In the genomic region with DNA sequence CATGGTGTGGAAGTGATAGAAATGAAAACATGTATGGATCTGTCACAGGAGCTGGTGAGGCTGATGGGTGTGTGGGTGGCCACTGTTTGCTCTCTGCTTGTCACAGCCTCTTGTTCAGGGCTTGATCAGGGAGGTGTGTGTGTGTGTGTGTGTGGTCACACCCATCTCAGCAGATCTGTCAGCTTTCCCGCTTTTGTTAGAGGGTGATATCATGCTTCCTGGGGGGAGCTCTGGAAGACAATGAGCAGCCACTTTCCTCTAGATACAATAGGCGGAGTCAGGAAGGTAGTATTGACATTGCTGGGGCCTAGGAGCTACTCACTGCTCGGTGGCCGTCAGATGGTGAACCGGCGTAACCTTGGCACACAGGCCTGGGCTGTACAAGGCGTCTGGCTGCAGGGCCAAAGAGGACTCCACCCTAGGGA, we compare ENCODE assay signal across 8 mouse cellular contexts. TPM values are rescaled to one million over a fixed set of nuclear protein-coding genes. Genes with fewer than 3 reads are reported as not detected.
DNase-seq lines count a peak whose midpoint lies in the region; ATAC-seq lines count a peak whose summit lies in the region.

No protein-coding gene starts in this region.

- no peak overlapping the region for H3K9ac ChIP-seq in embryonic facial prominence, embryonic 15.5 days
- H3K9ac ChIP-seq in intestine, embryonic 15.5 days: no peak overlapping the region

- H3K36me3 ChIP-seq in embryonic facial prominence, embryonic 15.5 days: no peaks in the 10 kb centered on the region
- no peaks in the 10 kb centered on the region for H3K36me3 ChIP-seq in intestine, embryonic 15.5 days

- no peaks in the 10 kb centered on the region for H3K9me3 ChIP-seq in embryonic facial prominence, embryonic 15.5 days (replicated peaks)
- no peaks in the 10 kb centered on the region for H3K9me3 ChIP-seq in intestine, embryonic 15.5 days

- H3K4me1 ChIP-seq in embryonic facial prominence, embryonic 15.5 days: no peaks in the 10 kb centered on the region
- no peaks in the 10 kb centered on the region for H3K4me1 ChIP-seq in intestine, embryonic 15.5 days (replicated peaks)

- no peaks in the 10 kb centered on the region for H3K27me3 ChIP-seq in embryonic facial prominence, embryonic 15.5 days
- no peaks in the 10 kb centered on the region for H3K27me3 ChIP-seq in intestine, embryonic 15.5 days (replicated peaks)

- DNase-seq in adrenal gland, adult 2 months: peak; percentile 61
- peak; percentile 80 to 87 for DNase-seq in lung, adult 18-20 months
- no peak for DNase-seq in frontal cortex, adult 2 months (ENCODE audit: extremely low spot score in 1 of 2, low spot score in 1 of 2)
- no peak for DNase-seq in MN1 (ENCODE audit: low spot score)
- DNase-seq in cerebellum, adult 8-10 months: no peak

- WGBS in embryonic facial prominence, embryonic 15.5 days: 51% methylated on average over 7 of the region's 7 CpGs
- WGBS in intestine, embryonic 15.5 days: 49% methylated on average over 7 of the region's 7 CpGs

- no peak overlapping the region for H3K4me3 ChIP-seq in embryonic facial prominence, embryonic 15.5 days (replicated peaks)
- no peak overlapping the region for H3K4me3 ChIP-seq in intestine, embryonic 15.5 days (replicated peaks)

- 0 out of 2 replicates have a peak overlapping the region, but pooled peaks have one; percentile 17 for H3K27ac ChIP-seq in embryonic facial prominence, embryonic 15.5 days (replicated peaks)
- H3K27ac ChIP-seq in intestine, embryonic 15.5 days: no peak overlapping the region

- ATAC-seq in embryonic facial prominence, embryonic 15.5 days (ENCODE audit: insufficient number of reproducible peaks, low FRiP score, low TSS enrichment, low read depth): no peak
- ATAC-seq in intestine, embryonic 15.5 days: peak; percentile 82
- ATAC-seq in cerebellum, adult (ENCODE audit: insufficient number of reproducible peaks, low FRiP score, low TSS enrichment): no peak

- H3K4me2 ChIP-seq in embryonic facial prominence, embryonic 15.5 days (replicated peaks): no peak overlapping the region
- H3K4me2 ChIP-seq in intestine, embryonic 15.5 days (replicated peaks): no peak overlapping the region

RNA-seq across cellular contexts. Expression of a gene that starts 7.3 kb away (rescaled TPM):
- 10 to 100 TPM; 40.4 to 59.5 TPM for total RNA-seq in adrenal gland, adult 2 months (2021)
- polyA plus RNA-seq in adrenal gland, adult 2 months (2012; rRNA removed): 5.4 and 5.7 TPM in 2 replicates
- 13.1 and 14.8 TPM in 2 replicates for polyA plus RNA-seq in embryonic facial prominence, embryonic 15.5 days (2015; fragmentation: Nextera tagmentation; extraction: Ambion mirVana)
- polyA plus RNA-seq in intestine, embryonic 15.5 days (2015; fragmentation: Nextera tagmentation; extraction: Ambion mirVana): 10.7 and 11.5 TPM in 2 replicates
- 9.6 and 11.2 TPM in 2 replicates for polyA plus RNA-seq in frontal cortex, adult 2 months (2012; rRNA removed)

Comparison
In these comparisons a context has a peak if more than half of its experiments do, and no peak if none do; other contexts are left out.
1. DNase-seq: peak in adrenal gland, adult 2 months (single experiment) and lung, adult 18-20 months (2 of 2); none in frontal cortex, adult 2 months (0 of 2), MN1 (single experiment) and cerebellum, adult 8-10 months (single experiment).